Mouse (Mus musculus) gastrocnemius, postnatal 14 days (tissue): ENCODE data around the gene Aurkb. TPM values are rescaled to one million over a fixed set of nuclear protein-coding genes. Genes with fewer than 3 reads are reported as not detected.

ENCODE experiments used
- DNase-seq: peaks from one replicate; pipeline ENCODE4 v3.0.0; 2021; ENCODE audit warnings: mixed read lengths
- intact Hi-C: fragments of 180-260 bp; cut with DNase I; formaldehyde crosslinking; loops from one replicate; pipeline ENCODE4 v1.15.1; 2025; ENCODE audit warnings: low total_unique reads
- total RNA-seq, 2 experiments: library from RNA; stranded (reverse); gene quantifications; 2 replicates each; pipeline ENCODE4 v1.2.3; 2021

Gene Aurkb
- total RNA-seq, 2 experiments from 2014 or later: 4.2 to 4.4 TPM

DNA sequence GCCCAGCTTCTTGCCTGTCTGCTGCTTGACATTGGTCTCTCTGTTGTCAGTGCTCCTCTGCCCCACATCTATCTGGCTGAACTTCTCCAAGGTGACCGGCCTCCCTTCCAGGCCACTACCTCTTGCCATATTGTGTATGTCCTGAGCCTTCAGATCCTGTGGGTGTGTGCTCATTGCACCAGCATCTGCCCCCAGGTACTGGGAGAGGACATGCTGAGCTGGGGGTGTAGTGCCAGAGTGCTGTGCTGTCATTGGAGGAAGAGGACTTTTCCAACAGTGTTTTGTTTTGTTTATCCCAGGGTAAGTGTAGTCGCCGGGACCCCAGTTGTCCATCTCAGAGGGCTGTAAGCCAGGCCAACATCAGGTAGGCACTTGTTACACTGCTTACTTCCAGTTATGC is 10.9 kb upstream of the Aurkb start:
- intact Hi-C loops: no loop called here
- DNase-seq: no peak

DNA sequence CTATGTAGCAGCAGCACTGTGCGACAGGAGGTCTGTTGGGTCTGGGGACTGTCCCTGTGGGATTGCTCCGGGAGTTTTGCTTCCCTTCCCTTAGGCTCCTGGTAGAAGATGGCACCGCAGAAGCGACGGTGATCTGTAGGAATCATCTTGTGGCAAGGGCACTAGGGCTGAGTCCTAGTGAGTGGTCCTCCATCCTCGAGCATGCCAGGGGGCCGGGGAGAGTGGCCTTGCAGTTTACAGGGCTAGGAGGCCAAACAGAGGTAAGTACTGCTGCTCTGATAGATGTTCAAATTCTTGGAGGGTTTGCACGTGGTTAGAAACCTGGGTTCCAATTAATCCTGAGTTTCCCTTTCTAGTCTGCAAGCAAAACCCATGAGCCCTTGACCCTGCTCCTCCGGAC is 10.0 kb upstream of the Aurkb start:
- DNase-seq: no peak
- intact Hi-C loops: no loop called here

DNA sequence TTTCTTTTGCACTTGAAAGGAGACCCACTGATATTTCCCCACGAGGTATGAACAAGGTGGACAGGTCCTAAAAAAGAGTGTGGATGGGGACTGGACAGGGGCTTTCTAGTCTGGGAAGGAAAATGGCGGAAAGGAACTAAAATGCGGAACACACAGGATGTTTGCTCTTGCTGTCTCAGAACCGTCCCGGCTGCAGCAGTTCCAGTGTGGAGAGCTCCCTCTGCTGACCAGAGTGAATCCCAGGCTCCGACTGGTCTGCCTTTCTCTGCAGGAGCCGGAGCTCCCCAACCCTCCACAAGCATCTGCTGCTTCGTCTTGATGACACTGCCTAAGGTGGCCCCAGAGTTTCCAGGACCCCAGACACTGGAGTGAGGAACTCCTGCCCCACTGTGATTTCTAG is 9.6 kb upstream of the Aurkb start:
- DNase-seq: peak; percentile 79
- intact Hi-C loops: loop anchor here (2.0 kb wide), 1 partner anchor 67 kb away; the partner anchor contains the start of gene Slc25a35

DNA sequence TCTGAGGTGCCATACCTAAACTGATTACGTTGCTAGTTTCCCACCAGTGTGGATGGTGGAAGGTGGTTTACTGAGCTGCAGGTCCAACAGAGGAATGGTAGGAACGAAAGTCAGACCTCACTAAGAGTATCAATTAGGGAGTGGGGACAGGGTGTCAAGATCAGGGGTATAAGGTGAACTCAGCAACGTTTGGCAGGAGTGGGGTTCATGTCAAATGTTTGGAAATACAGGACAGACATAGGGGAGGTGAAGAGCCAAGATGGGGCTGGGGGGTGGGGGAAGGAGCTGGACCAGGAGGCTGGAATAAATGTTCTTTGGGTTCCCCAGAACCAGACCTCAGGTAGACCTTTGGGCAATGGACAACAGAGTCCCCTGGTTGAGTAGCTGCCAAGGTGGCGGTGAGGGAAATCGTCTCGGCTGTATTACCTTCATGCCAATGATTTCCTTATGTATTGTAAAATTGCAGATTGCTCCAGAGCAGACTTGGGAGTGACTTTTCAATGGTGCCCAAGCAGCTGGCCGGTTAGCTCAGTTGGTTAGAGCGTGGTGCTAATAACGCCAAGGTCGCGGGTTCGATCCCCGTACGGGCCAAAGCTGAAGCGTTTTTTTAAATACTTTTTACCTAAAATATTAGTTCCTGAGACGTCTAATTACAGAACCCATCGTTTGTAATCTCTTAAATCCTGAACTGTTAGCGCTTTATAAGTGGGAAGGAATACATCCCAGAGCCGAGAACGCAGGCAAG is 8.8 kb upstream of the Aurkb start:
- intact Hi-C loops: loop anchor here (2.0 kb wide), 1 partner anchor 68 kb away; the partner anchor contains the start of gene Slc25a35
- peak; percentile 62 for DNase-seq

DNA sequence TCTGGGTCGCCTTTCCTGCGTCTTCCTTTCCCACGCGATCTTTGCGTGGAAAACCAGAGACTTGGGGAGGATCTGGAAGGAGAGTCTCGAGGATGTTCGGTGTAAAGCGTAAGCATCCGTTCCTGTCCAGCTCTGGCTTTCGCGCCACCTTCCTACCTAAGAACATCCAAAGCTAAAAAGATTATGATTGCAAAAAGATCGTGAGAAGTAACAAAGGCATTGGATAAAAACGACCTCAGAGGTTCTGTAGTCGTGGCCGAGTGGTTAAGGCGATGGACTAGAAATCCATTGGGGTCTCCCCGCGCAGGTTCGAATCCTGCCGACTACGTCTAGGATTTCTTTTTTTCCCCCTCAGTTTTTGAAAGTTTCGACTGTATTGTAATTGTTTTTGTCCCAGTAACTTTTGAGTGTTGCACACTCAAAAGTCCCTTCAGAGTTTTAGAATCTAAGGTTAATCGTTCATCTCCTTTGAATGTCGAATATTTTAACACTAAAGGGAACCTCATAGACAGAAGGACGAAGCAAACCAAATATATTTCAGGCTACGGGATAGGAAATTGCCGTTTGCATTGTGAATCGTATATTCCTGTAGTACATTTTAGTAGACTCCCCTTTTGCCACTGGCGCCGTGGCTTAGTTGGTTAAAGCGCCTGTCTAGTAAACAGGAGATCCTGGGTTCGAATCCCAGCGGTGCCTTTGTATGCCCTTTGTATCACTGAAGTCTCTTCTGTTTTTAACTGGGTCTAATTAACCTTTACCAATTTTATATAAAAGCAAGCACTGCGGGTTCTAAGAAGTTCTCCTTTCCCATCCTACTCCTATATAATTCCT is 8.0 kb upstream of the Aurkb start:
- peak; percentile 62 for DNase-seq
- intact Hi-C loops: loop anchor here (2.0 kb wide), 1 partner anchor 69 kb away; the partner anchor contains the start of gene Slc25a35

DNA sequence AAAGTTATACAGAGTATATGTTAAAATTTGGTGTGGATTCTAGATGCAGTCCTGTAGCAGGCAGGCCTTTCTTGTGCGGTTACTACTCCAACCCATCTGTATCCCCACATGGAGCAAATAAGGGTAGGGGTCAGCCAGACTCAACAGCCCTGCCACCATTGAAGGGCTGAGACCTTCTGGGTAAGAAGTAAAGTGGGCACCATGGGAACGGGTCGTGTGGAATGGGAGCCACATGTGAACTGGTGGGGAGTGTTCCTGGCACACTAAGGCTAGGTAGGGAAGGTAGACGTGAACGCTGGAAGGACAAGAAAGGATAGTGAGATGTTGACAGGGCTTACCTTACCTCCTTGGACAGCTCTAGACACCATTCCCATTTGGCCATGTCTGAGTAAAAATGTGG is 7.3 kb upstream of the Aurkb start:
- DNase-seq: no peak
- intact Hi-C loops: no loop called here

DNA sequence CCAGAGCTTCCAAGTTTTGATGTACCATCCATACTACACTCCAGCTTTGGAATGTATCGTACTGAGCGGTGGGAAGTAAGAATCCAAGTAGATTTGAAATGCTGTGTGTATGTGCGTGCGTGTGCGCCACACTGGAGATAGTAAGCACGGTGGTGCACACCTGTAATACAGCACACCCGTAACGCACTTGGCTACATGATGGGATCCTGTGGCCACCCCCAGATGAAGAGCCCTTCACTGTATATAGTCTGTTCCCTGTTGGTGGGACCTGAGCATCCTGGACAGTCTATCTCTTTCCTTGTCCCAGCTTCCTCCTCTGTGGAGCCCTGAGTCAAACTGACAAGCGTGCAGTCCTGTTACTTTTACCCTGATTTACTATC is 938 bp downstream of the Aurkb start:
- no peak for DNase-seq
- intact Hi-C loops: no loop called here

DNA sequence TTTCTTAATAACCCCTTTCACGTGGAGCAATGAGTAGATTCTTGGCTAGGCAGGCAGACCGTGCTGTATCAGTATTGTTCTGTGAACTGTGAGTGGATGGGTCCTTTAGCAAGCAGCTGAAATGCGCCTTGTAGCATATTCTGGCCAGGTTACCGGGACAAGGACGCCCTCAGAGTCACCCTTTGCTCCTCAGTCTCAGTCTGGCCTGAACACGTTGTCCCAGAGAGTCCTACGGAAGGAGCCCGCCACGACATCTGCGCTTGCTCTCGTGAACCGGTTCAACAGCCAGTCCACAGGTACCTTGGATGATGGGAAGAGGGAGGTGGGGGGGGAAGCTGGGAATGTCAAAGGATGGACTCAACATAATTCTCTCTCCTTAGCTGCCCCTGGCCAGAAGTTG is 2.1 kb downstream of the Aurkb start:
- intact Hi-C loops: no loop called here
- no peak for DNase-seq

DNA sequence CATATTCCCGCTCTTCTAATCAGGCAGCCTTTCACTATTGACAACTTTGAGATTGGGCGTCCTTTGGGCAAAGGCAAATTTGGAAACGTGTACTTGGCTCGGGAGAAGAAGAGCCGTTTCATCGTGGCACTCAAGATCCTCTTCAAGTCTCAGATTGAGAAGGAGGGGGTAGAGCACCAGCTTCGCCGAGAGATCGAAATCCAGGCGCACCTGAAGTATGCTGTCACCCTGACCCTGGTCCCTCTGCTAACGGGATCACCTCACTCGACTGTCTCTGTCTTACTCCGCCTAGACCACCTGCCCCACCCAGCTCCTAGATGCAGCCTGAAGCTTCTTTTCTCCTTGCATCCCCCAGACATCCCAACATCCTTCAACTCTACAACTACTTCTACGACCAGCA is 2.7 kb downstream of the Aurkb start:
- DNase-seq: no peak
- intact Hi-C loops: no loop called here

DNA sequence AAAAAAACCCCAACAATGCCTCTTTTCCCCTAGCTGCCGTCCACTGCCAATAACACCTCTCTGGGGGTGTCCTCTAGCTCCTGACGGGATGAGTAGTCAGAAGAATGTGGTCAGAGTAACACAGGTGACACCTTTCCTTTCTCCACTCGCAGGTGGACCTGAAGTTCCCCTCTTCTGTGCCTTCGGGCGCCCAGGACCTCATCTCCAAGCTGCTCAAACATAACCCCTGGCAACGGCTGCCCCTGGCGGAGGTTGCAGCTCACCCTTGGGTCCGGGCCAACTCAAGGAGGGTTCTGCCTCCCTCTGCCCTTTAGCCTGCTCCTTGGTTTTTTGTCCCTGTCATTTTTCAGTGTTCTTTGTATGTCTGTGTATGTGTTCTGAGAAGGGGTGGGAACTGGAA is 5.3 kb downstream of the Aurkb start:
- intact Hi-C loops: no loop called here

DNA sequence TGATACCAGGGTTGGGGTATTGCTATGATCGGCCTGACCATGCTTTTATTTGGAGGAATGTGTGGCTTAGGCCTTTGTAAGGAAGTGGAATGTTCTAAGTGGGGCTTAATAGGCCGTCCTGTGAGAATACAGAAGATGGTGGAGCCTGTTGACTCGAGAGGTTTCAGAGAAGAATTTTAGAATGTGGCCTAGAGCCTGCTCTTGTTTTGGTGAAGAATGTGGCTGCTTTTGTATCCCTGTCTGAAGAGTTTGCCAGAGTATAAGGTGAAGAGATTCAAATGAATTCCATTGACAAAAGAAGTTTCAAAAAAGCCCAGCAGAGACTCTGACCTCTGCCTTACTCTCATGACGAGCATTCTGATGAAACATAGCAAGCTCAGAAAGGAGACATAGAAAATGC is 6.3 kb downstream of the Aurkb start:
- intact Hi-C loops: no loop called here
- no peak for DNase-seq

More for the DNA sequence above, 5.3 kb downstream of the Aurkb start:
- no peak for DNase-seq

DNA sequence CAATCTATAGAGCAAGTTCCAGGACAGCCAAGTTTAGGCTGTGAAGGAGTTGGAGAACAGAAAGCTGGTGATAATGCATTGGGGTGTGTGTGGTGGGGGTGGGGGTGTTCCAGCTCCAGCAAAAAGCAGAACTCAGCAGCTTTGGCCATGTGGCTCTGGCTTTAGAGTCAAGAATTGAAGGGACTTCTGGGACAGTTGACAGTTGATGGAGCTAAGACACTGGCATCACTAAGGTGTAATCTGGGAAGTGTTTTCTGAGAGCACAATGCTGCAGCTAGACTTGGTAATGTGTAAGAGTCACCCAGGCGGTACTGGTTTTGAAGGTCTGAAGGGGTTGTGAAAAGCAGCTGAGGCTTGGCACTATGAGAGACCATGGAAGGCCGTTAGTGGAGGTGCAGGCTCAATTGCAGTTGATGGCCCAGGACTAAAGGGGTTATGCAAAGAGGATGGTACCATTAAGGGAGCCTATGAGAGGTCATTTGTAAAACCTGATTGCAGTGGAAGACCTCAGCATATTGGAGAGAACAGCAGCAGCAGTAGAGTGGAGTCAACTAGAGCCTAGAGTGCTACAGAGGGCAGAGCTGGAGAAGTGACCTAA is 7.5 kb downstream of the Aurkb start:
- no peak for DNase-seq
- intact Hi-C loops: no loop called here

DNA sequence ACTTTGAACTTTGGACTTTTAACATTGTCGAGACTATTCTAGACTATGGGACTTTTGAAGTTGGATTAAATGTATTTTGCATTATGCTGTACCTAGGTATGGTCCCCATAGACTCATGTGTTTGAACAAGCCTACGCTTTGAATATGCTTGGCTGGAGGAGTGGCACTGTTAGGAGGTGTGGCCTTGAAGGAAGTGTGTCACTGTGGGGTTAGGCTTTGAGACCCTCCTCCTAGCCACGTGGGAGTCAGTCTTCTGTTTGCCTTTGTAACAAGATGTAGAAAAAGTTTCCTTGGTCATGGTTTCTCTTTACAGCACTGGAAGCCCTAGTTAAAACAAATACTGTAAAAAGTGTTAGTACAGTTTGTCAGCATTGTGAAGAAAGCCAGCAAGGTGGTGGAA is 8.4 kb downstream of the Aurkb start:
- no peak for DNase-seq
- intact Hi-C loops: no loop called here

DNA sequence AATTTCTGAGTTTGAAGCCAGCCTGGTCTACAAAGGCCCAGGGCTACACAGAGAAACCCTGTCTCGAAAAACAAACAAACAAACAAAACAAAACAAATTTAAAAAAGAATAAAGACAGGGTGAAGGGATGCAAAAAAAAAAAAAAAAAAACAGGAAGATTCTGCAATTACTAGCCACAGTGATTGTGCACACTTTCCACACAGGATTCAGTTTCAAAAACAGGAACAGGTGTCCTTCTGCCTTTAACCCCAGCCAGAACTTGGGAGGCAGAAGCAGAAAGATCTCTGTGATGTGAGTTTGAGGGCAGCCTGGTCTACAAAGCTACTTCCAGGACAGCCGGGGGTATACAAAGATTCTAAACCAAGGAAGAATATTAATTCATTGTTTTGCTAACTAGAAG is 12.8 kb downstream of the Aurkb start:
- intact Hi-C loops: no loop called here
- DNase-seq: no peak

DNA sequence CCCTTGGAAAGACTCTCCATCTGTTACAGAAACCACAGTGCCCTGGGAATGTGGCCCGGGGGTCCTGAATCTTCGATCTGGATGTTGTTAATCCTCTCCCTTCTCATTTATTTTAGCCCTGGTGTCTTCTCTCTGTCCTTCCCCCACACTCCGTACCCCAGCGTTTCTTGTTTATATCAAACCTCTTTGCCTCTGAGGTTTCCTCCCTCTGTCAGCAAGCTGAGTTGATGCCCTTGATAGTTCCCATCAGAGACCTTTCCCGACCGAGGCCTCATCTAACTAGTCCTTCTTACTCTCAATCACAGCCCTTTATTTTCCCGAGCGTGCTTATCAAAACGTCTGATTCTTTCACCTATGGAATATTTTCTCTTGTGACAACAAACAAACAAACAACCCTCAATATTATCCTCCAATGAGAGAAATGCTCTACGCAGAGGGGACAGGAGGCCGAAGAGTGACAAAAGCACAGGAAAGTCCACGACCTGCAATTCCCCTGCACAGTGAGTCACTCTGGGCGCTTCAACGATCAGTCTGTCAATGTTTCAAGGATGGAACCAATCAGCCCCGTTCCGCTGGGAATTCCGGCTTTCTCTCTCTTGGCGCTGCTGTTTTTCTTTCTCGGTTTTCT is 13.4 kb downstream of the Aurkb start:
- DNase-seq: no peak
- intact Hi-C loops: no loop called here

DNA sequence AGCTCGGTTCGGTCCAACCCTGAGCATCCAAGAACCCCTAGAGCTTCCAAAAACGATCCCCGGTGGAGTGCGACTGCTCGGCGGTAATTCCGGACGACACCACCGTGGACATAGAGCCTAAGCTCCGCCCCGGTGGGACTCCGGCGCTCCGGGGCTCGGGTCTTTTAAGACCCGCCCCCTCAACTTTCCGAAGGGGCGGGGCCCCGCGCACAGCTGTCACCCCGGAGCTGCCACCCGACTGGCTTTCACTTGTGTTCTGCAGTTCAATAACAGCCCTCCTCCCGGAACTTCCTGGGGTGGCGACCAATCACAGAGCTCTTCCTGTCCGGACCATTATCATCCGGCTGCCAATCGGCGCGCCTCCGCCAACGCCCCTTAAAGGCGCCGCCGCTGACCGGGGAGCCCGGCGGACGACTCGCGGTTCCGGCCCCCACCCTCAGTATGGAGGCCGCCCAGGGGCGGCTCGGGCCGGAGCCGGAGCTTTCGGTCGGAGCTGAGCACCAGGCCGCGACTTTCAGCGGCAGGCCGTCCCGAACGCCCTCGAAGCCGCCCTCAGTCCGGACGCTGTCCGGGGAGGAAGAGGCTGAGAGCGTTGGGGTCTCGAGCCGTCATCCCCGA is 14.0 kb downstream of the Aurkb start, which contains the start of gene Borcs6:
Gene Borcs6 (plus strand): TSS at position 361 of the 618 bp plus-strand sequence.
- DNase-seq: peak; percentile 96
- intact Hi-C loops: no loop called here

DNA sequence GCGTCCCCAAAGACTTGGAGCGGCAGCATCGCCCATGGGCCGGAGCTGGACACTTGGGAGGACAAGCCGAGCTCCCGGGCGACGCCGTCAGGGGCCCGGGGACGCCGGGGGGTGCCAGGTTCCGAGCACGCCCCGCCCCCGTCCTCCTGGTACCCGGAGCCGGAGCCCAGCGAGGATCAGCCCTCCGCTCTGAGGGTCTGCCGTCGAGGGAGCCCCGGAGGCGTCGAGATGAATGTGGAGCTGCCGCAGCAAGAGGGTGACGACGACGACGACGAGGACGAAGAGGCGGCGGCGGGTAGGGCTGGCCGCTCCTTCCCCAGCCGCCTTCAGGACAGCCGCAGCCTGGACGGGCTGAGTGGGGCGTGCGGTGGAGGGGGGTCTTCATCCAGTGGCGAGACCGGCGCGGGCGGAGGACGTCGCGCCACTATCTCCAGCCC is 14.5 kb downstream of the Aurkb start:
- intact Hi-C loops: no loop called here
- DNase-seq: peak; percentile 55

DNA sequence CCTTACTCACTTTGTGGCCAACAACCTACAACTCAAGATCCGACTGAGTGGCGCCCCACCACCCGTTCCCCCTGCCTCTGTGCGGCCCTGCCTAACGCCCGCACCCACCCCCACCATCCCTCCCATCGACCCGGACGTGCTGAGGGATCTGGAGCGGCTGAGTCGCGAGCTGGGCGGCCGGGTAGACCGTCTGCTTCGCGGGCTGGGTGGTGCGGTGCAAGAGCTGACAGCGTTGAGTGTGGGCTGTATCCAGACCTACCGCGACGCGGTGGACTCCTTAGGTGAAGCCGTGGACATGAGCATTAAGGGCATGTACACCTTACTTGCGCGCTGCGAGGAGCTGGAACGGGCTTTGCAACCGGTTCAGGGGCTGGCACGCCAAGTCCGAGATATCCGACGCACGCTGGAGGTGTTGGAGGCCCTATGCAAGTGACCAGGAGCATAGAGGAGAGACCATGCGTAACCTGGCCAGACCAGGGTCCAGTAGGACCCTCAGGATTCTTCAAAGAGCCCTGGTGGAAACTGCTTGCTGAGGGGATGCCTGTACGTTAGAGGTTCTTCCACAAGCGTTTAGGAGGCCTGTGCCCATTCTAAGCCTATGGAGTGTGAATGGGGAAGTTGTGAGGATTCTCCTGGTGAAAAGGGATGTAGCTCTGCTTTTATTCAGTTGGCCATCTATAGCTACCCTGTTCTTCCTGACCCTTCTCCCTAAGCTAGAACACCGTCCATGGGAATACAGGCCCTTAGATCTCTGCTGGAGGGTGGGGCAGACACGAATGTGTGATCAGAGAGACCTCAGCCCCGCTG is 15.2 kb downstream of the Aurkb start:
- intact Hi-C loops: no loop called here
- DNase-seq: peak; percentile 32
